8 mouse cellular contexts compared by ENCODE assay signal in genomic region chr4:141723673-141724068, GRCm38 (mm10). TPM values are rescaled to one million over a fixed set of nuclear protein-coding genes. Genes with fewer than 3 reads are reported as not detected.
DNase-seq lines count a peak whose midpoint lies in the region; ATAC-seq and TF ChIP-seq lines count a peak whose summit lies in the region.

No protein-coding gene starts in this region.

- H3K79me2 ChIP-seq in MEL (ENCODE audit: control insufficient read depth, insufficient read depth, low read length, poor library complexity) = peaks cover 43% of the 10 kb centered on the region

- no peak for TF ChIP-seq POLR2A in MEL (IDR thresholded peaks at IDR 0.05; ENCODE audit: control insufficient read depth in 1 of 2, insufficient read depth in 1 of 2, low read depth in 1 of 2, low read length in 2 of 2, poor library complexity in 1 of 2)

- peak overlapping the region; percentile 86 for H3K4me2 ChIP-seq in kidney, embryonic 14.5 days (replicated peaks; ENCODE audit: low read depth, low read length)
- peak overlapping the region; percentile 96 for H3K4me2 ChIP-seq in forebrain, embryonic 13.5 days
- H3K4me2 ChIP-seq in liver, embryonic 16.5 days (ENCODE audit: low read depth, low read length) = peak overlapping the region; percentile 85

- peaks cover 20% of the 10 kb centered on the region for H3K4me1 ChIP-seq in kidney, embryonic 14.5 days (ENCODE audit: control insufficient read depth, insufficient read depth, low read length)
- peaks cover 8 to 28% of the 10 kb centered on the region in 2 experiments for H3K4me1 ChIP-seq in MEL (ENCODE audit: control insufficient read depth in 1 of 2, insufficient read depth in 2 of 2, low read length in 2 of 2)
- H3K4me1 ChIP-seq in forebrain, embryonic 13.5 days = peaks cover 31% of the 10 kb centered on the region
- H3K4me1 ChIP-seq in liver, embryonic 16.5 days (ENCODE audit: control insufficient read depth, low read depth, low read length) = peaks cover 47% of the 10 kb centered on the region

- peaks cover 7% of the 10 kb centered on the region; the same call in 1 of the 2 replicates for H3K36me3 ChIP-seq in kidney, embryonic 14.5 days (ENCODE audit: control insufficient read depth, insufficient read depth, low read length)
- H3K36me3 ChIP-seq in MEL (ENCODE audit: control insufficient read depth in 1 of 2, insufficient read depth in 2 of 2, low read length in 2 of 2) = peaks cover 10 to 33% of the 10 kb centered on the region in 2 experiments
- peaks cover 8% of the 10 kb centered on the region for H3K36me3 ChIP-seq in forebrain, embryonic 13.5 days (ENCODE audit: poor library complexity, severe bottlenecking)
- peaks cover 11% of the 10 kb centered on the region for H3K36me3 ChIP-seq in liver, embryonic 16.5 days (ENCODE audit: control insufficient read depth, insufficient read depth)

- 0 out of 2 replicates have a peak overlapping the region, but pooled peaks have one; percentile 93 for H3K27ac ChIP-seq in kidney, embryonic 14.5 days (ENCODE audit: low read depth, low read length)
- H3K27ac ChIP-seq in MEL (ENCODE audit: control insufficient read depth, low read depth, low read length) = 0 out of 2 replicates have a peak overlapping the region, but pooled peaks have one; percentile 2
- H3K27ac ChIP-seq in forebrain, embryonic 13.5 days = no peak overlapping the region
- peak overlapping the region; percentile 65 for H3K27ac ChIP-seq in liver, embryonic 16.5 days (ENCODE audit: low read length)

- no peaks in the 10 kb centered on the region for H3K27me3 ChIP-seq in kidney, embryonic 14.5 days (ENCODE audit: control insufficient read depth, insufficient read depth, low read length)
- peaks cover 0 to 2% of the 10 kb centered on the region in 2 experiments; a peak in 1 of 4 replicates for H3K27me3 ChIP-seq in MEL (ENCODE audit: control insufficient read depth in 1 of 2, insufficient read depth in 2 of 2, low read length in 2 of 2)
- 0 out of 2 replicates have a peak, but pooled peaks cover 3% of the 10 kb centered on the region for H3K27me3 ChIP-seq in forebrain, embryonic 13.5 days
- H3K27me3 ChIP-seq in liver, embryonic 16.5 days (ENCODE audit: control insufficient read depth, insufficient read depth, low read depth, low read length) = no peaks in the 10 kb centered on the region

- no peak for DNase-seq in kidney, postnatal 25 days
- DNase-seq in MEL (ENCODE audit: low read depth, low spot score) = peak; percentile 46
- DNase-seq in adrenal gland, postnatal 25 days = no peak
- DNase-seq in left cerebral cortex, postnatal 25 days (ENCODE audit: low spot score in 2 of 2) = no peak
- DNase-seq in left cerebral cortex, adult 8-10 months (ENCODE audit: low spot score in 2 of 2) = no peak

- TF ChIP-seq CTCF in MEL (IDR thresholded peaks at IDR 0.05 in 2 of 3, conservative IDR thresholded peaks at IDR 0.05 in 1 of 3; ENCODE audit: control insufficient read depth in 1 of 3, insufficient read depth in 1 of 3, low read depth in 2 of 3, low read length in 3 of 3, poor library complexity in 1 of 3, severe bottlenecking in 1 of 3) = no peak

- WGBS in kidney, embryonic 14.5 days = 9% methylated on average over 13 of the region's 13 CpGs
- 7% methylated on average over 13 of the region's 13 CpGs for WGBS in forebrain, embryonic 13.5 days
- WGBS in liver, embryonic 16.5 days (ENCODE audit: insufficient replicate concordance) = 11% methylated on average over 13 of the region's 13 CpGs

- intact Hi-C loops in left cerebral cortex, postnatal 25 days (cut with DNase I) = loop anchor here (2.0 kb wide), 1 partner anchor 67 kb away; the partner anchor contains the start of gene Dnajc16

- H3K9ac ChIP-seq in kidney, embryonic 14.5 days (ENCODE audit: low read depth, low read length) = peak overlapping the region; percentile 97
- peak overlapping the region; percentile 72 for H3K9ac ChIP-seq in MEL (ENCODE audit: control insufficient read depth, low read depth, low read length, poor library complexity, severe bottlenecking)
- H3K9ac ChIP-seq in forebrain, embryonic 13.5 days = peak overlapping the region; percentile 98
- peak overlapping the region; percentile 62 for H3K9ac ChIP-seq in liver, embryonic 16.5 days (ENCODE audit: low read depth, low read length)

- peak overlapping the region; percentile 66 for H3K4me3 ChIP-seq in kidney, embryonic 14.5 days (ENCODE audit: low read length)
- H3K4me3 ChIP-seq in MEL (ENCODE audit: control insufficient read depth in 1 of 2, insufficient read depth in 1 of 2, low read depth in 2 of 2, low read length in 2 of 2) = peak overlapping the region; percentile 69 to 96
- H3K4me3 ChIP-seq in forebrain, embryonic 13.5 days = peak overlapping the region; percentile 98
- H3K4me3 ChIP-seq in liver, embryonic 16.5 days (ENCODE audit: low read depth, low read length) = peak overlapping the region; percentile 96

- no peak for TF ChIP-seq RAD21 in MEL (IDR thresholded peaks at IDR 0.05; ENCODE audit: low read depth, low read length)

- ATAC-seq in kidney, embryonic 14.5 days (ENCODE audit: low FRiP score, low TSS enrichment) = peak; percentile 56; the same call in 1 of the 2 replicates
- peak; percentile 78 for ATAC-seq in forebrain, embryonic 13.5 days
- ATAC-seq in liver, embryonic 16.5 days (ENCODE audit: low read depth) = peak; percentile 19; the same call in 1 of the 2 replicates

- TF ChIP-seq EP300 in MEL (IDR thresholded peaks at IDR 0.05; ENCODE audit: low read depth in 1 of 2, low read length in 2 of 2) = no peak

- H3K9me3 ChIP-seq in kidney, embryonic 14.5 days (ENCODE audit: control insufficient read depth, low read length) = no peaks in the 10 kb centered on the region
- H3K9me3 ChIP-seq in MEL (replicated peaks; ENCODE audit: insufficient read depth, low read length) = no peaks in the 10 kb centered on the region
- no peaks in the 10 kb centered on the region for H3K9me3 ChIP-seq in forebrain, embryonic 13.5 days (replicated peaks)
- H3K9me3 ChIP-seq in liver, embryonic 16.5 days (replicated peaks; ENCODE audit: control insufficient read depth, low read length) = no peaks in the 10 kb centered on the region

TF ChIP-seq in MEL, 35 proteins besides CTCF, POLR2A, EP300 and RAD21:
- TF ChIP-seq GABPA (IDR thresholded peaks at IDR 0.05; ENCODE audit: low read depth, low read length) = no peak
- 0 out of 2 replicates have a peak, but pooled peaks have one; percentile 1 for TF ChIP-seq MYC (IDR thresholded peaks at IDR 0.05; ENCODE audit: low read depth, low read length)

RNA-seq across cellular contexts. Expression of gene Ddi2, which starts 0.5 kb away (rescaled TPM):
- polyA plus RNA-seq in kidney, embryonic 14.5 days (2014; fragmentation: Nextera tagmentation; extraction: Ambion mirVana) = 11.0 and 20.6 TPM in 2 replicates
- total RNA-seq in MEL (2012; rRNA removed) = 37.6 and 40.7 TPM in 2 replicates
- 10 to 100 TPM in 1 of 2 experiments, not detected in 1; 42.8 TPM for polyA plus RNA-seq in MEL (2012; ENCODE audit: insufficient read depth in 1 of 2, insufficient read length in 2 of 2, low read depth in 1 of 2, low replicate concordance in 2 of 2, missing spikeins in 1 of 2)
- polyA plus RNA-seq in forebrain, embryonic 13.5 days (2015; fragmentation: Nextera tagmentation; extraction: Ambion mirVana) = 14.7 TPM in 2 replicates
- polyA plus RNA-seq in liver, embryonic 16.5 days (2015; fragmentation: Nextera tagmentation; extraction: Ambion mirVana) = 13.9 and 14.5 TPM in 2 replicates
- total RNA-seq in adrenal gland, postnatal 25 days (2021) = 62.1 and 70.8 TPM in 2 replicates
- total RNA-seq in left cerebral cortex, postnatal 25 days (2021) = 10 to 100 TPM; 39.8 to 41.1 TPM
- 10 to 100 TPM; 40.6 to 44.3 (median 42.9) TPM for total RNA-seq in left cerebral cortex, adult 8-10 months (2022)

RNA-seq across cellular contexts. Expression of gene Agmat, which starts 22.8 kb away (rescaled TPM):
- 1.1 and 1.6 TPM in 2 replicates for polyA plus RNA-seq in kidney, embryonic 14.5 days (2014; fragmentation: Nextera tagmentation; extraction: Ambion mirVana)
- 0.12 TPM in 1 of 2 replicates, not detected in the other for total RNA-seq in MEL (2012; rRNA removed)
- under 1 TPM in 1 of 2 experiments, not detected in 1; 0.07 TPM for polyA plus RNA-seq in MEL (2012; ENCODE audit: insufficient read depth in 1 of 2, insufficient read length in 2 of 2, low read depth in 1 of 2, low replicate concordance in 2 of 2, missing spikeins in 1 of 2)
- not detected in 2 replicates for polyA plus RNA-seq in forebrain, embryonic 13.5 days (2015; fragmentation: Nextera tagmentation; extraction: Ambion mirVana)
- 25.9 and 28.3 TPM in 2 replicates for polyA plus RNA-seq in liver, embryonic 16.5 days (2015; fragmentation: Nextera tagmentation; extraction: Ambion mirVana)
- total RNA-seq in adrenal gland, postnatal 25 days (2021) = 45.1 and 50.4 TPM in 2 replicates
- under 1 TPM; 0.60 to 0.94 TPM for total RNA-seq in left cerebral cortex, postnatal 25 days (2021)
- 1 to 10 TPM; 1.2 to 3.1 (median 1.8) TPM for total RNA-seq in left cerebral cortex, adult 8-10 months (2022)

RNA-seq across cellular contexts. Expression of gene Rsc1a1, which starts 38.3 kb away (rescaled TPM):
- polyA plus RNA-seq in kidney, embryonic 14.5 days (2014; fragmentation: Nextera tagmentation; extraction: Ambion mirVana) = not detected in 2 replicates
- 7.7 and 8.8 TPM in 2 replicates for total RNA-seq in MEL (2012; rRNA removed)
- polyA plus RNA-seq in MEL (2012; ENCODE audit: insufficient read depth in 1 of 2, insufficient read length in 2 of 2, low read depth in 1 of 2, low replicate concordance in 2 of 2, missing spikeins in 1 of 2) = not detected
- polyA plus RNA-seq in forebrain, embryonic 13.5 days (2015; fragmentation: Nextera tagmentation; extraction: Ambion mirVana) = 0.21 and 2.8 TPM in 2 replicates
- not detected in 2 replicates for polyA plus RNA-seq in liver, embryonic 16.5 days (2015; fragmentation: Nextera tagmentation; extraction: Ambion mirVana)
- total RNA-seq in adrenal gland, postnatal 25 days (2021) = 18.5 TPM in 1 of 2 replicates, not detected in the other
- 1 to 10 TPM in 1 of 2 experiments, under 1 TPM in 1; 0.30 to 2.4 TPM for total RNA-seq in left cerebral cortex, postnatal 25 days (2021)
- 1 to 10 TPM in 3 of 4 experiments, not detected in 1; 2.3 to 2.6 (median 2.3) TPM for total RNA-seq in left cerebral cortex, adult 8-10 months (2022)

RNA-seq across cellular contexts. Expression of gene Plekhm2, which starts 59.0 kb away (rescaled TPM):
- polyA plus RNA-seq in kidney, embryonic 14.5 days (2014; fragmentation: Nextera tagmentation; extraction: Ambion mirVana) = 3.5 and 6.8 TPM in 2 replicates
- total RNA-seq in MEL (2012; rRNA removed) = 4.8 and 6.5 TPM in 2 replicates
- 10 to 100 TPM in 1 of 2 experiments, not detected in 1; 15.4 TPM for polyA plus RNA-seq in MEL (2012; ENCODE audit: insufficient read depth in 1 of 2, insufficient read length in 2 of 2, low read depth in 1 of 2, low replicate concordance in 2 of 2, missing spikeins in 1 of 2)
- polyA plus RNA-seq in forebrain, embryonic 13.5 days (2015; fragmentation: Nextera tagmentation; extraction: Ambion mirVana) = 6.1 and 7.2 TPM in 2 replicates
- polyA plus RNA-seq in liver, embryonic 16.5 days (2015; fragmentation: Nextera tagmentation; extraction: Ambion mirVana) = 1.0 and 1.5 TPM in 2 replicates
- 54.7 and 61.0 TPM in 2 replicates for total RNA-seq in adrenal gland, postnatal 25 days (2021)
- 10 to 100 TPM; 74.6 to 75.2 TPM for total RNA-seq in left cerebral cortex, postnatal 25 days (2021)
- 100 to 1,000 TPM; 103 to 120 (median 107) TPM for total RNA-seq in left cerebral cortex, adult 8-10 months (2022)

Comparison
In these comparisons a context has a peak if more than half of its experiments do, and no peak if none do; other contexts are left out.
1. ATAC-seq: peak in every context shown above with its lines; median percentile 78 in forebrain, embryonic 13.5 days; 56 in kidney, embryonic 14.5 days; 19 in liver, embryonic 16.5 days.
2. RNA of gene Agmat, which starts 22.8 kb away (total RNA-seq): 45.1 to 50.4 TPM in adrenal gland, postnatal 25 days; 1.2 to 3.1 TPM in left cerebral cortex, adult 8-10 months, 0.60 to 0.94 TPM in left cerebral cortex, postnatal 25 days and 0.12 TPM in MEL; every median in the first group is over 10 times any median in the second.
3. Peak in every context shown above with its lines, with median percentiles within 50 percentile points of each other: H3K4me2 ChIP-seq, H3K4me3 ChIP-seq and H3K9ac ChIP-seq.